Mouse (Mus musculus) brown adipose tissue, adult 24 weeks (tissue): Measurements from ENCODE around the gene Cbx7. TPM values are rescaled to one million over a fixed set of nuclear protein-coding genes. Genes with fewer than 3 reads are reported as not detected.

ENCODE experiments used
- H3K27ac ChIP-seq: fragments of 200-500 bp; replicated peaks from 2 replicates; pipeline ENCODE4 v1.5.1; 2012; ENCODE audit warnings: low read depth, mild to moderate bottlenecking, low read length
- H3K4me1 ChIP-seq: fragments of 200-500 bp; 2 replicates; pipeline ENCODE4 v1.6.1; 2012; ENCODE audit warnings: low read length, mixed read lengths; ENCODE audit not compliant: control insufficient read depth, insufficient read depth, insufficient read length
- H3K4me3 ChIP-seq: fragments of 200-500 bp; 2 replicates; pipeline ENCODE4 v1.5.1; 2012; ENCODE audit warnings: low read depth, mild to moderate bottlenecking, low read length, moderate library complexity; ENCODE audit not compliant: insufficient read depth
- polyA plus RNA-seq: library from polyadenylated mRNA; stranded (reverse); fragments of >200 nt; gene quantifications from 2 replicates; pipeline ENCODE4 v1.2.4, GENCODE M21; 2012; ENCODE audit not compliant: missing spikeins, insufficient read depth, insufficient read length

Gene Cbx7
- polyA plus RNA-seq, 1 experiment, result 7.1 TPM

DNA sequence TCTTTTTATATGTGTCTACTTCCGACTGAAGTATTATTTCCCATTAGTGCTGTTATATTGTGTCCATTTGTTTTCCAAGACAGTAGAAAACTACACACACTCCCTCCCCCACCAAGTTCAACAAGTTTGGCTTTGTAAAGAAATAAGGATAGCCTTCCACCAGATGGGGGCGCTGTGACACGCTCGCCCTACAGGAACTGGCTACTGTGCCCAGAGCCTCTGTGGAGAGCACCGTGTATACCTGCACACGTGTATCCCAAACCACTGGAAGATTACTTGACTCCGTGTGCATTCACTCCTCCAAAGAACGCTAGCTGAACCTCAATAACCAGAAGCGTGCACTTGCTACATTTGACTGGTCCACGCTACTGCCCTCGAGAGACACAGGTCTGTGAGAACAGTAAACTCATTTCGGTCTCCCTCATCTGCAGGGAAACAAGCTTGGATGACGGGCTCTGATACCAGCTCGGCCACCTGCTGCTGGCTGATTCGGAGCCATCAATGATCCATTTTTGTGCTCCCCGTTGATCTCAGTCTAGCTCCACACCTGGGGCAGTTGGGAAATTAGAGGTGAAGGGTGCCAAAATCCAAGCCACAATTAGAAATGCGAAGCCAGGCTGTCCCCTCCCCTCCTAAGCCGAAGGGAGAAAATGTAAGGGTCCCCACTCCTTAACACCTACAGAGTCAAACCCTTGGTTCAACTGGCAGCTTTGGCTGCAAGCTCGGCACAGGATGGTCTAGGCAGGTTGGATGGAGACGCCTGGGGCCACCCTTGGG, 79.3 kb downstream of the Cbx7 start, which contains the start of gene Apobec3:
TSS of gene Apobec3 (plus strand) at position 224 of the 777 bp plus-strand sequence.
- peak within 1 kb of the TSS; percentile 91 for H3K27ac ChIP-seq
- peak within 1 kb of the TSS; percentile 77 for H3K4me3 ChIP-seq
- peaks cover 12% of the 10 kb centered on the region for H3K4me1 ChIP-seq

DNA sequence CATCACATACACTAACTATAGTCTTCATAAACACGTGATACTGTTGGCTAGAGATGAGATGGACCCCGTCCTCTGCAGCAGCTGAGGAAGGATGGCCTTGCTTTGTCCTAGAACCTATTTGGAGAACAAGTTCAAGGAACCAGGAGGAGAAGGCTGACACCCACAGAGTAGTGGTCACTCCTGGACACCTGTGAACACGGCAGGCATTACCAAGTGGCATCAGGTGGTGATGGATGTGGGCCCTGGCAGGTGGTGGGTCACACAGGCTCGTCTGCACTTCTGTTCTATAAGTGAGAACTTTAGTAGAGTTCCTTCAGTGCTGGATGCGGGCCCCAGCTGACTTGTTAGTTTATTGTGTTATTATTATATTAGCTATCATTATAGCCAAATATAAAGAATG, 86.1 kb downstream of the Cbx7 start:
- H3K4me1 ChIP-seq, result no peaks in the 10 kb centered on the region
- H3K4me3 ChIP-seq, result no peak overlapping the region
- H3K27ac ChIP-seq, result no peak overlapping the region

DNA sequence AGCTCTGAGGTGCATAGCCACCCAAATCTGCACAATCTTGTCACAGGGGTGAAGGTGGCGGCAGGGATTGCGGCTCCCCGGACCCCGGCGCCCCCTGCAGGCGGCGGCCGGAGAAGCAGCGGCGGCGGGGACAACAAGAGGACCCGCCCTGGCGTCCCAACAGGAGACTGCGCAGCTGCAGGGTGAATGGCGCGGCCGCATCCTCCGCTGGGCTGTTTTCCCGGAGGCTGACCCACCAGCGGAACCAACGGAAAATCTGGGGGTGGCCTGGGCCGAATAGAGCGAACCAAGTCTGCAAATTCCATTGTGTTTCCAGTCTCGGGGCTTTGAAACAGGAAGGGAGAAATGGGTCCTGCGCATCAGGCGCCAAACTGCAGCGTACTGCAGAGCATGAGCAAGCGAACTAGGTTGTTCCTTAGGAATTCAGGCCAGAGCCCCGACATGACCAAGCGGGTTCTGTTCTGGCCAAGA, 87.5 kb downstream of the Cbx7 start:
- H3K27ac ChIP-seq, result peak overlapping the region; percentile 7; the same call in 1 of the 2 replicates
- H3K4me1 ChIP-seq, result no peaks in the 10 kb centered on the region
- peak overlapping the region; percentile 41 for H3K4me3 ChIP-seq

DNA sequence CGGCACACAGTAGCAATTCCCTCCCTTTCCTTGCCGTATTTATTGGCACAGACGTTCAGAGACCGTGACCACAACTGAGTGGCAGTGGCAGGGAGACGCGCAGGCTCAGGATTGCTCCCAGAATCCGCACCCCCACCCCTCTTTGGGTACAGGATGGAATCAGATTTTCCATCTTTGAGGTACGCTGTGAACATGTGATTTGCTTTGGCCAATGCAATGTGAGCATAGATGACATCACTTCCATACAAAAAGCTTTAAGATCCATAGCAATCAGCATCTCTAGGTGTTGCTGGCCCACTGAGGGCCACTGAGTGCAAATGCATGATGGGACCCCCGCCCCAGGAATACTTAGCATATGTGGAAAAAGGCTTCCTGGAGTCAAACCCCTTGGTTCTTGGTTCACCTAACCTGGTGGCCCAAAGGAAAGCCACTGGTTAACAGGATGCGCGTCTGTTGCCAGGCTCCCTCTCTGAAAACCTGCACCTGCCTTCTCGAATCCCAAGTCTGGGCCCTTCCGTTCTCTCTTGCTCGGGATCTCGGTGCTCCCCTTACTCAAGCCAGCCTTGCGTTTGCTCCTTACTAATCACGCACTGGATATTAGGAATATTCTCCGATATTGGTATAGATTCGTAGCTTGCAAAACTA, 88.2 kb downstream of the Cbx7 start:
- Histone ChIP-seq H3K27ac (0 out of 2 replicates have a peak overlapping the region, but pooled peaks have one; percentile 7), H3K4me3 (peak overlapping the region; percentile 41), H3K4me1 (no peaks in the 10 kb centered on the region)

DNA sequence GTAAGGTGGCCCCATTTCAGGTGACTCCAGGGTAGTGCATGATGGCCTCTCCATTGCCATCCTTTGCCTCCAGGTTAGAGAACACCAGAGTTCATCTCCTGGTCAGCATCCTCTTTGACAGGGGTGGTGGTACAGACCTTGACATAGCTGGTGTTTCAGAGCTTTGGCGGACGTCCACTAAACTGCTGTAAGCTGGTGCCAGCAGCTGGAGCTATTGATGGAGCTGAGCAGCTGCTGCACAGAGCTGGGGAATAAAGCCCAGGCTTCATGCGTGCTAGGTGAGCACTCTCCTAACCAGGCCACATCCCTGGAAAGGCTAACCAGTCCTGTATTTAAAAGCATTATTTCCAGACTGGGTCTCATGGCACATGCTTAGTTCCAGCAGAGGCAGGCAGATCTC, 90.4 kb downstream of the Cbx7 start:
- Histone ChIP-seq H3K4me3 (no peak overlapping the region), H3K27ac (no peak overlapping the region), H3K4me1 (no peaks in the 10 kb centered on the region)

DNA sequence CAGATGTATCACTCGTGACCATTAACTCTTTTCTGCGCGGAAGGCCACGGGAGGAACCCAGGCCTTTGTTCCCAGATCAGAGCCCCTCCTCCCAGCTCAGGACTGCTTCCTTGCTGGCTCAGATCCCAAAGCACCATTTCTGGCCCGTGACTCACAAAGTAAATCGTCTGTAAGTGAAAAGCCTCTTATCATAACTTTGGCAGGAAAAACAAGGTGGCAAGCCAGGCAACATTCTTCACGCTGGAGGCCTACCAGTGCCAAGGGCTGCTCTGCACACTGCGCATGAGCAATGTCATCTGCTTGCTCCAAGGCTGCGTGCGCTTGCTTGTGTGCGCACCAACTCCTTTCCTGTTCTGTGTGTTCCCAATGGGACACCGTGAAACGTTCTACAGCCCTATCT, 91.6 kb downstream of the Cbx7 start:
- Histone ChIP-seq H3K27ac (peak overlapping the region; percentile 74), H3K4me3 (peak overlapping the region; percentile 36), H3K4me1 (no peaks in the 10 kb centered on the region)

DNA sequence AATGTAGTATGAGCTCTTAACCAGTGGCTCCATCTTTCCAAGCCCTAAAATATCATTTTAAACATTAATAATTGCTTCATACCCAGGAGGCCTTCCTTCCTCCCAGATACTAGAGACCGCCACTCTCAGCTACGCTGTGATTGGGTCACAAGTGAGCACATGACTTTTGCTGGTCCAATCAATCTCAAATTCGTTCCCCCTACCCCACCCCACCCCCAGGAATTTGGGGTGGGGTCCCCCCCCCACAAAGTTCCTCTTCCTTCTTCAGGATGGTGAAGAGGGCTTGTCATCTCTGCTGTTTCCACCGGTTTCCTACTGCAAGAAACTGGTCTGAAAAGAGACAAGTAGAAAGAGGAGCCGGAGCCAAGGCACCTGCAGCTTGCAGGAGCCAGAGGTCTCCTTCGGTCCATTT, 92.2 kb downstream of the Cbx7 start:
- H3K27ac ChIP-seq, result peak overlapping the region; percentile 74
- peak overlapping the region; percentile 36 for H3K4me3 ChIP-seq
- H3K4me1 ChIP-seq, result no peaks in the 10 kb centered on the region

DNA sequence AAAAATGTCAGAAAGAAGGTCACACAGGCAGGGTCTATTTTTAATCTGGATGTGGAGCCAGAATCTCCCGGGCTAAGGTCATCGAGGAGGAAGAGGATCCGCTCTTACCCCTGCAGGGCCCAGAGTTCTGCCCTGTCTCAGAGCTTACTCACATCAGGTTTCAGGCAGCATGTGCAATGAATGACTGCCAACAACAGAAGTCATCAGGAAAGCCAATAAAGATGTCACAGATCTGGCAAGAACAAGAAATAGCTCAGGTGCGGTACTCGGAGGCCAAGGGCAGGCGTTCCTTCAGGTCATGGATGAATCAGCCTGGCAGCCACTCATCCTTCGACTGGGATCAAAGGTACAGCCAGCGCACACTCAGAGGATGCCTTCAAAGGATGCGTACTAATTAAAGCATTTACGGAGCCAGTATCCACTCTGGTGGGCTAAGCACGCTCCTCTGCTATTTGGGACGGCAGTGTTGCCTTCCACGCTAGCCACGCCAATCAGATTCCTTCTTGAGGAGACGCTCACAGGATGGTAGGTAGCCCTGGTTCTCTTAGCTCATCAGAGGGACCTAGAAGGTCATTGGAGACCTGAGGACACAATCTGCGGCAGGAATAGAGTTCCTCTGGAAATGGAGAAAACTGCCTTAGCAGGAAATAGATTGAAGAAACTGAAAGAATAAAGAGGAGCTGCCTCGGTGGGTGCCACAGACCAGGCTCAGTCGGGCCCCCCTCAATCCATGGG, 95.5 kb downstream of the Cbx7 start:
- no peak overlapping the region for H3K4me3 ChIP-seq
- H3K27ac ChIP-seq, result no peak overlapping the region
- no peaks in the 10 kb centered on the region for H3K4me1 ChIP-seq

DNA sequence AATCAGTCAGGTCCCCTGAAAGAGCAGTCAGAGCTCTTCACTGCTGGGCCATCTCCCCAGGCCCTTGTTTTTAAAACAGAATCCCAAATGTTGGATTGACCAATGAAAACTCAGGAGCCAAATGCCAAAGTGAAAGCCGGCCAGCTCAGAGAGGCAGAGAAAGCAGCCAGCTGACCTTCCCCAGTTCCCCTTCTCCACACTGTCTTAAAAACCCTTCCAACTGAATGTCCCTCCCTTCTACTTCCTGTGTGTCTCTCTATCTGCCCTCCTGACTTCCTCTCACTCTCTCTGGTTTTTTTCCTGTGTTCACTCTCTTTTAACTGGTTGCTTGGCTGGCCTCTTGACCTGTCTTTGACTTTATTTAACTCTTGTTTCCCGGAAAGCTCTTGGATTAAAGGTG, 96.9 kb downstream of the Cbx7 start:
- no peak overlapping the region for H3K27ac ChIP-seq
- H3K4me3 ChIP-seq, result no peak overlapping the region
- H3K4me1 ChIP-seq, result no peaks in the 10 kb centered on the region

DNA sequence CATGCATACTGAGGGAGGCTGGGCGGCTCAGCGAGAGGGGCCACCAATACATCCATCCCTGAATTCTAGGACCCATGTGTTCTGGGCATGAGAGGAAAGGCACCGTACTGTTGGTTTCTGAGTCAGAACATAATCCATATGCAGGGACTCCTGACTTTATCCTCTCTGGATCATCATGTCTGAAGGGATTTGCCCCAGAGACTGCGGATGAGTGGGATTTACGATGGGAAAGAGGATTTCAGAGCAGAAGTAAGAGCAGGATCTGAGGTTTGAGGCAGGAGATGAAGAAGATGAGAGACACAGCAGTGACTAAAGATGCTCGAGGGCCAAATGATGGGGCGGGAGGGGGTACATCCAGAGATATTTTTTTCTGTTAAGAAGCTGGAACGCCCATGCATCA, 97.4 kb downstream of the Cbx7 start:
- no peaks in the 10 kb centered on the region for H3K4me1 ChIP-seq
- H3K4me3 ChIP-seq, result no peak overlapping the region
- no peak overlapping the region for H3K27ac ChIP-seq

DNA sequence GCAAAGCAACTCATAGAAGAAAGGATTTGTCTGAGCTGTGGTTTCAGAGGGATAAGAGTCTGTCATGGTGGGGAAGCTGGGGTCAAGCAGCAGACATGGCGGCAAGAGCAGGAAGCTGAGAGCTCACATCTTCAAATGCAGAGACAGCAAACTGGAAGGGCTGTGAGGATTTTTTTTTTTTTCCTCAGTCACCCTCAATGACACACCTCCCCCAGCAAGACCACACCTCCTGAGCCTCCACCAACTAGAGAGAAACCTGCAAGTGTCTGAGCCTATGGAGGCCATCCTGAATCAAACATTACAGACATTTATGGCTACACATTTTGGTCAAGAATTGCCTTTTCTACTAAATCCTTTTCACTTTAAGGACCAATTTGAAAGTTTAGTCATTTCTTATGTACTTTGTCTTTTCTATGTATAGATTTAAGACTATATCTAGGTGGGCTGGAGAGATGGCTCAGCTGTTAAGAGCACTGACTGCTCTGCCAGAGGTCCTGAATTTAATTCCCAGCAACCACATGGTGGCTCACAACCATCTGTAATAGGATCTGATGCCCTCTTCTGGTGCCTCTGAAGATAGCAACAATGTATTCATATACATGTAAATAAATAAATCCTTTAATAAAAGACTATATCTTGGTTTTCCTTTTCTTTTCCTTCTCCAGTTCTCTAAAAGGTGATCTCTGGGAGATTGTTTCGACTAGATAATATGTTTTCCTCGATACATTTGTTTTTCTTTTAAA, 103.5 kb downstream of the Cbx7 start:
- no peaks in the 10 kb centered on the region for H3K4me1 ChIP-seq
- H3K4me3 ChIP-seq, result no peak overlapping the region
- H3K27ac ChIP-seq, result no peak overlapping the region

Other genes with a start within 250 kb of the Cbx7 start
- 49.2 and 105 TPM in 2 replicates for gene Sun2, start 228.6 kb downstream of the Cbx7 start, polyA plus RNA-seq
- gene Dnal4, start 193.3 kb downstream of the Cbx7 start, polyA plus RNA-seq, result 10.6 and 13.5 TPM in 2 replicates
- 0.71 and 0.83 TPM in 2 replicates for gene Nptxr, start 166.4 kb downstream of the Cbx7 start, polyA plus RNA-seq
- gene Npcd, start 136.9 kb downstream of the Cbx7 start, polyA plus RNA-seq, result not detected in 2 replicates
- gene Cbx6, start 136.4 kb downstream of the Cbx7 start, polyA plus RNA-seq, result 3.9 and 7.3 TPM in 2 replicates
- 5.3 and 7.4 TPM in 2 replicates for gene Apobec3, start 79.5 kb downstream of the Cbx7 start, polyA plus RNA-seq
- 9.8 and 13.0 TPM in 2 replicates for gene Pdgfb, start 43.9 kb upstream of the Cbx7 start, polyA plus RNA-seq
- 47.9 and 62.7 TPM in 2 replicates for gene Syngr1, start 120.2 kb upstream of the Cbx7 start, polyA plus RNA-seq
- gene Rpl3, start 120.7 kb upstream of the Cbx7 start, polyA plus RNA-seq, result 424 and 522 TPM in 2 replicates
- 4.8 and 5.7 TPM in 2 replicates for gene Tab1, start 162.0 kb upstream of the Cbx7 start, polyA plus RNA-seq
- 0.36 and 0.50 TPM in 2 replicates for gene Mgat3, start 202.6 kb upstream of the Cbx7 start, polyA plus RNA-seq